Mouse (Mus musculus) lung, adult 2 months (tissue): ENCODE data around the gene Slu7.

Source experiments
- CTCF ChIP-seq: fragments of 200-500 bp; IDR thresholded peaks from 2 replicates; pipeline ENCODE4 v1.5.1; 2011; ENCODE audit warnings: mild to moderate bottlenecking, low read length, control low read depth; ENCODE audit not compliant: insufficient read depth
- POLR2A ChIP-seq: fragments of 200-500 bp; IDR thresholded peaks from 2 replicates; pipeline ENCODE4 v1.6.1; 2011; ENCODE audit warnings: low read depth, mild to moderate bottlenecking, control low read depth, low read length, borderline replicate concordance; ENCODE audit errors: extremely low read depth

GRCm38 (mm10) chr11:43393325-43393724 lies 40.2 kb upstream of the Slu7 start:
- TF ChIP-seq CTCF (no peak), POLR2A (no peak)
